Mouse (Mus musculus) intestine, embryonic 16.5 days (tissue): ENCODE results near the gene 1110032F04Rik. TPM values are rescaled to one million over a fixed set of nuclear protein-coding genes. Genes with fewer than 3 reads are reported as not detected.
"Not testable (repeated sequence)": the region's sequence is repeated elsewhere in the genome, so short reads cannot be mapped to it uniquely, and the experiment has no call there.

Source experiments
- ATAC-seq: fragments of 200-750 bp; cut with Nextera tagmentation; 2 replicates; pipeline ENCODE4 v1.8.0; 2017; ENCODE audit warnings: moderate TSS enrichment, moderate library complexity
- H3K27ac ChIP-seq: fragments of 300-500 bp; sonication (generic); 2 replicates; pipeline ENCODE4 v1.5.1; 2014; ENCODE audit warnings: mild to moderate bottlenecking, low read length
- H3K27me3 ChIP-seq: fragments of 300-500 bp; sonication (generic); replicated peaks from 2 replicates; pipeline ENCODE4 v1.6.1; 2014; ENCODE audit warnings: low read length, control low read depth, mixed read lengths; ENCODE audit not compliant: control insufficient read depth, insufficient read depth
- H3K36me3 ChIP-seq: fragments of 300-500 bp; sonication (generic); 2 replicates; pipeline ENCODE4 v1.6.1; 2014; ENCODE audit warnings: low read length, control low read depth; ENCODE audit not compliant: control insufficient read depth, insufficient read depth
- H3K4me1 ChIP-seq: fragments of 300-500 bp; sonication (generic); 2 replicates; pipeline ENCODE4 v1.6.1; 2014; ENCODE audit warnings: low read length, control low read depth, mixed read lengths; ENCODE audit not compliant: control insufficient read depth, insufficient read depth
- H3K4me2 ChIP-seq: fragments of 300-500 bp; sonication (generic); 2 replicates; pipeline ENCODE4 v1.6.1; 2014; ENCODE audit warnings: low read depth, low read length, control low read depth
- H3K4me3 ChIP-seq: fragments of 300-500 bp; sonication (generic); 2 replicates; pipeline ENCODE4 v1.5.1; 2014; ENCODE audit warnings: mild to moderate bottlenecking, low read length
- H3K9ac ChIP-seq: fragments of 300-500 bp; sonication (generic); 2 replicates; pipeline ENCODE4 v1.6.1; 2014; ENCODE audit warnings: low read depth, low read length
- H3K9me3 ChIP-seq: fragments of 300-500 bp; sonication (generic); 2 replicates; pipeline ENCODE4 v1.6.1; 2016; ENCODE audit warnings: low read length, control low read depth; ENCODE audit not compliant: control insufficient read depth
- WGBS: fragments of 180-500 bp; shearing (Covaris S2); extraction: QIAGEN DNeasy Blood & Tissue Kit; methylation state at CpG from one replicate; pipeline ENCODE4 v1.1.7; 2014; 5-methylcytosine and 5-hydroxymethylcytosine counted together
- polyA plus RNA-seq: library from polyadenylated mRNA; unstranded; fragments of >200 nt; fragmentation: Nextera tagmentation; extraction: Ambion mirVana; gene quantifications from 2 replicates; pipeline ENCODE4 v1.2.1, GENCODE M21; 2015

Gene 1110032F04Rik
- polyA plus RNA-seq, 1 experiment from 2014 or later = 0.43 TPM

GRCm38 (mm10) chr3:68897154-68897553 lies 27.8 kb downstream of the 1110032F04Rik start:
- Histone ChIP-seq H3K4me2 (no peak overlapping the region), H3K4me1 (no peaks in the 10 kb centered on the region), H3K9me3 (no peaks in the 10 kb centered on the region), H3K27me3 (no peaks in the 10 kb centered on the region), H3K4me3 (no peak overlapping the region), H3K36me3 (no peaks in the 10 kb centered on the region), H3K9ac (no peak overlapping the region), H3K27ac (no peak overlapping the region)
- ATAC-seq = no peak
- 81% methylated on average over 5 of the region's 5 CpGs for WGBS

- not testable (repeated sequence) for H3K27ac ChIP-seq, H3K4me1 ChIP-seq, ATAC-seq, H3K4me3 ChIP-seq, H3K9ac ChIP-seq, H3K4me2 ChIP-seq, H3K36me3 ChIP-seq, H3K27me3 ChIP-seq, H3K9me3 ChIP-seq
- 89% methylated on average over 20 of the region's 20 CpGs for WGBS
These were observed 33.2 kb downstream of the 1110032F04Rik start for GRCm38 (mm10) chr3:68902636-68903035.

GRCm38 (mm10) chr3:68904902-68905778 lies 35.8 kb downstream of the 1110032F04Rik start:
- Histone ChIP-seq H3K27ac (no peak overlapping the region), H3K4me2 (no peak overlapping the region), H3K36me3 (no peaks in the 10 kb centered on the region), H3K4me1 (no peaks in the 10 kb centered on the region), H3K4me3 (no peak overlapping the region), H3K9ac (no peak overlapping the region), H3K27me3 (no peaks in the 10 kb centered on the region), H3K9me3 (no peaks in the 10 kb centered on the region)
- 52% methylated on average over 2 of the region's 2 CpGs for WGBS
- ATAC-seq = no peak

GRCm38 (mm10) chr3:68907509-68907908 lies 38.1 kb downstream of the 1110032F04Rik start:
- no peak overlapping the region for H3K27ac ChIP-seq
- no peaks in the 10 kb centered on the region for H3K27me3 ChIP-seq
- ATAC-seq = no peak
- H3K36me3 ChIP-seq = no peaks in the 10 kb centered on the region
- 79% methylated on average over 4 of the region's 4 CpGs for WGBS
- H3K9ac ChIP-seq = no peak overlapping the region
- H3K4me1 ChIP-seq = no peaks in the 10 kb centered on the region
- H3K9me3 ChIP-seq = no peaks in the 10 kb centered on the region
- H3K4me3 ChIP-seq = no peak overlapping the region
- H3K4me2 ChIP-seq = no peak overlapping the region

Other genes starting within 250 kb of the 1110032F04Rik start
- gene Il12a, start 178.9 kb upstream of the 1110032F04Rik start, polyA plus RNA-seq = not detected in 2 replicates
- 7.4 and 8.6 TPM in 2 replicates for gene Ift80, start 135.0 kb downstream of the 1110032F04Rik start, polyA plus RNA-seq
- 104 and 121 TPM in 2 replicates for gene Smc4, start 135.2 kb downstream of the 1110032F04Rik start, polyA plus RNA-seq
- 55.0 and 56.6 TPM in 2 replicates for gene Trim59, start 175.2 kb downstream of the 1110032F04Rik start, polyA plus RNA-seq